Mouse (Mus musculus) spleen, postnatal 0 days (tissue): ENCODE results near the gene Olfr884. TPM values are rescaled to one million over a fixed set of nuclear protein-coding genes. Genes with fewer than 3 reads are reported as not detected.

Source experiments
- polyA plus RNA-seq: library from polyadenylated mRNA; unstranded; fragments of >200 nt; fragmentation: Nextera tagmentation; extraction: Ambion mirVana; gene quantifications from 2 replicates; pipeline ENCODE4 v1.2.1, GENCODE M21; 2015

Gene Olfr884
- not detected in 2 replicates for polyA plus RNA-seq

DNA sequence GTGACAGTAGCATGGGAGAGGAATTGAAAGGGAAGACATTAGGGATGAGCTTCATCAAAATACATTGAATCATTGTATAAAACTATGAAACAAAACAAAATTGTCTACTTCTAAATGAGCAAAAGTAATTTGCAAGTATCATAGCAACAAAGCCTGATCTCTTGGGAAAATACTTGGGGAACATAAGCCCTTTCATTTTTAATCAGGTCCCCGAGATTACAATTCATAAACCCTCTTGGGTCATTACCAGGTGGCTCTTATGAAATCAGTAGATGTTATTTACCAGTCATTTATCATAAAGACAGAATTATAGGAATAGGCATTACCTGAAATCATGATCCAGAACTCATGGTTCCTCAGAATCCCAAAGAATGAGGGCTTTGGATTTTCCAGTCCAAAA, at the start of gene Olfr884:
Gene Olfr884, plus strand, starts transcription at position 301 of the 400 bp plus-strand sequence.

GRCm38 (mm10) chr9:38025508-38025907, 20.8 kb upstream of the Olfr884 start, which contains the start of gene Olfr883:
Olfr883 (plus strand) TSS chr9:38025808.

GRCm38 (mm10) chr9:38061022-38061421, 14.7 kb downstream of the Olfr884 start, which contains the start of gene Olfr885:
Olfr885 (plus strand) TSS chr9:38061322.

GRCm38 (mm10) chr9:38083772-38084171, 37.4 kb downstream of the Olfr884 start, which contains the start of gene Olfr887:
Olfr887 (plus strand) TSS chr9:38084072.

Other genes starting within 250 kb of the Olfr884 start
- not detected in 2 replicates for gene Olfr876, start 243.5 kb upstream of the Olfr884 start, polyA plus RNA-seq
- gene Olfr877, start 192.3 kb upstream of the Olfr884 start, polyA plus RNA-seq, result not detected in 2 replicates
- gene Olfr145, start 149.8 kb upstream of the Olfr884 start, polyA plus RNA-seq, result not detected in 2 replicates
- gene Olfr878, start 128.7 kb upstream of the Olfr884 start, polyA plus RNA-seq, result not detected in 2 replicates
- gene Olfr881, start 54.7 kb upstream of the Olfr884 start, polyA plus RNA-seq, result not detected in 2 replicates
- not detected in 2 replicates for gene Olfr883, start 20.7 kb upstream of the Olfr884 start, polyA plus RNA-seq
- gene Olfr885, start 14.8 kb downstream of the Olfr884 start, polyA plus RNA-seq, result not detected in 2 replicates
- not detected in 2 replicates for gene Olfr887, start 37.5 kb downstream of the Olfr884 start, polyA plus RNA-seq
- not detected in 2 replicates for gene Olfr888, start 61.6 kb downstream of the Olfr884 start, polyA plus RNA-seq
- 0.13 and 0.18 TPM in 2 replicates for gene Olfr889, start 68.6 kb downstream of the Olfr884 start, polyA plus RNA-seq
- gene Olfr890, start 96.0 kb downstream of the Olfr884 start, polyA plus RNA-seq, result not detected in 2 replicates
- gene Olfr891, start 134.3 kb downstream of the Olfr884 start, polyA plus RNA-seq, result not detected in 2 replicates
- gene Olfr893, start 161.8 kb downstream of the Olfr884 start, polyA plus RNA-seq, result not detected in 2 replicates
- not detected in 2 replicates for gene Olfr894, start 171.5 kb downstream of the Olfr884 start, polyA plus RNA-seq
- not detected in 2 replicates for gene Olfr143, start 206.2 kb downstream of the Olfr884 start, polyA plus RNA-seq
- gene Olfr895, start 221.3 kb downstream of the Olfr884 start, polyA plus RNA-seq, result not detected in 2 replicates
- gene Olfr896-ps1, start 244.6 kb downstream of the Olfr884 start, polyA plus RNA-seq, result not detected in 2 replicates